Mouse (Mus musculus): ENCODE results near the gene Nhlrc1.

DNA sequence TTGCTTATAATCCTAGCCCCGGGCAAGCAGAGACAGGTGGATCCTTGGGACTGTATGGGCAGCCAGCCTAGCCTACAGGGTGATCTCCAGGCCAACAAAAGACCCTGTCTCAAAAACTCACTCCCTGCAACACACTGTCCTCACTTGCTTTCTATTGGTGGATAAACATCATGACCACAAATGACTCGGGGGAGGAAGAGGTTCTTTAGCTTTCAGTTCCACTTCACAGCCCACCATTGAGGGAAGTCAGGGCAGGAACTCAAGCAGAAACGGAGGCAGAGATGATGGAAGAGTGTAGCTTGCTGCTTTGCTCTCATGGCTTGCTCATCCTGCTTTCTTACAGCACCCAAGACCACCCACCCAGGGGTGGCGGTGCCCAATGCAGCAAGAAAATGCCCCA, 17.3 kb downstream of the Nhlrc1 start:
- no peak for TF ChIP-seq CTCF (IDR thresholded peaks at IDR 0.05; ENCODE audit: low read depth)
- TF ChIP-seq EP300 (IDR thresholded peaks at IDR 0.05; ENCODE audit: low read depth), result no peak
